In the genomic region with DNA sequence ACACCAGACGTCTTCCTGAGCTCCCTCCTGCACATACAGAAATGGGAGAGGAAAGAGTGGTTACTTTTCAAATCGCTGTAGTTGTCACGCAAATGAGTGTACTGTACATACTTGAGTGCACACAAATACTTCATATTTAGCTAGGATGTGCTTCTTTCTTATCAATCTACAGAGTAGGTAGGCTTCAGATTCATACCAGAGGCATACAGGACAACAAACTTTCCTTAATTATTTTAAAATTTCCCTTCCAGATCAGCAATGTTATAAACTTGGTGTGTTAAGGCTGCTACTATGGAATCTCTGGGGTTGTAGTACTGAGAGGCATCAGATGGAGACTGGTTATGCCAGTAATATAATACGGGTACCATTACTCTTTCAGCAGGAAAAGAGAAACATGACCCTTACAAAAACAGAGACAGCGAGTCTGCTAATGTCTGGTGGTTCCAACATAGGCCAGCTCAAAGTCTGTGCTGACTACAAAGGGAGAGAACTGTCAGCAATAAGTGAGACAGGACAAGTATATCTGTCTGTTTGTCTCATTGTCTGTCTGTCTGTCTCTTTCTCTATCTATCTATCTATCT, we compare ENCODE assay signal across 19 mouse cellular contexts. TPM values are rescaled to one million over a fixed set of nuclear protein-coding genes. Genes with fewer than 3 reads are reported as not detected.
"Had no signal": no experiment of that assay in that cellular context is flagged by ENCODE, and none has a peak within 500 bp of the region (broad histone marks: within the 10 kb centered on the region; RNA-seq: fewer than 3 reads in every experiment).

No protein-coding gene starts in this region.

- H3K27me3 ChIP-seq: liver, embryonic 13.5 days; midbrain, embryonic 12.5 days; midbrain, embryonic 15.5 days; neural tube, embryonic 12.5 days; neural tube, embryonic 15.5 days; stomach, embryonic 15.5 days had no signal

- H3K9ac ChIP-seq: liver, embryonic 13.5 days; midbrain, embryonic 12.5 days; midbrain, embryonic 15.5 days; neural tube, embryonic 12.5 days; neural tube, embryonic 15.5 days; stomach, embryonic 15.5 days had no signal

- ATAC-seq: intestine, embryonic 16.5 days; midbrain, embryonic 15.5 days had no signal

- H3K4me1 ChIP-seq: liver, embryonic 13.5 days; midbrain, embryonic 12.5 days; midbrain, embryonic 15.5 days; neural tube, embryonic 12.5 days; neural tube, embryonic 15.5 days; stomach, embryonic 15.5 days had no signal

- H3K27ac ChIP-seq: left cerebral cortex, adult 2 months; liver, embryonic 13.5 days; midbrain, embryonic 12.5 days; midbrain, embryonic 15.5 days; neural tube, embryonic 12.5 days; neural tube, embryonic 15.5 days; stomach, embryonic 15.5 days had no signal

- DNase-seq: kidney, adult 2 months; kidney, postnatal 25 days; layer of hippocampus, postnatal 36 days; liver, embryonic 13.5 days; lung, adult 2 months; lung, postnatal 14 days; lung, postnatal 4 days; right cerebral cortex, adult 18-20 months; right cerebral cortex, postnatal 14 days; spleen, adult 18-20 months; thymus, postnatal 25 days had no signal

- H3K36me3 ChIP-seq: liver, embryonic 13.5 days; midbrain, embryonic 12.5 days; midbrain, embryonic 15.5 days; neural tube, embryonic 12.5 days; neural tube, embryonic 15.5 days; stomach, embryonic 15.5 days had no signal

- H3K4me3 ChIP-seq: left cerebral cortex, adult 2 months; liver, embryonic 13.5 days; midbrain, embryonic 12.5 days; midbrain, embryonic 15.5 days; neural tube, embryonic 12.5 days; neural tube, embryonic 15.5 days; stomach, embryonic 15.5 days had no signal

- H3K4me2 ChIP-seq: liver, embryonic 13.5 days; midbrain, embryonic 12.5 days; midbrain, embryonic 15.5 days; neural tube, embryonic 12.5 days; neural tube, embryonic 15.5 days; stomach, embryonic 15.5 days had no signal

- H3K9me3 ChIP-seq: liver, embryonic 13.5 days; midbrain, embryonic 12.5 days; midbrain, embryonic 15.5 days; neural tube, embryonic 12.5 days; neural tube, embryonic 15.5 days; stomach, embryonic 15.5 days had no signal

RNA-seq across cellular contexts. Expression of gene Lin7a, which starts 21.8 kb away (rescaled TPM):
- total RNA-seq: megakaryocyte, adult 5-6 weeks had no signal
- polyA plus RNA-seq: lung, adult 2 months had no signal
